Mouse (Mus musculus): ENCODE results near the gene Rb1. TPM values are rescaled to one million over a fixed set of nuclear protein-coding genes. Genes with fewer than 3 reads are reported as not detected.
A peak's percentile ranks its signal among the peaks of the same experiment; 100 is the strongest.

Rb1 gene
- polyA plus RNA-seq, 1 experiment from 2014 or later, result 13.0 TPM

DNA sequence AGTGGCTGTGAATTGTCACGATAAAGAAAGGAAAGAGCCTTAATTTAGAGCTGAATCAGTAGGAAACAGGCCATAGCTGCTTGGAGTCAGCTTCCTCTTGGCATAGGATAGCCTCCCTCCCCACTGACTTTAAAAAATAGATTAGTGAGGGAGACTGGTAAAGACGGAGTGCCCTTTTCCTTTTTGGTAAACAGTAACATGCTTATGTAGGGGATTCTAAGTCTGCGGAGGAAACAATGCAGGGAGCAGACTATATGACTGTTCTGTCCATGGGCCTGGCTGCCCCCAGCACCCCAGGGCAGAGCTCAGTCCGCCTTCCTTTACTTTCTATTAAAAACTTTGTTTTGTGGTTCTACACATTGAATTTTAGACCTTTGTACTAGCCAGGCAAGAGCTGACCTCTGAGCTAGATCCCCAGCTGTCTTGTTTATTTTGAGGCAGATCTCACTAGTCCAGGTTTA, 146.4 kb downstream of the Rb1 start:
- peak overlapping the region; percentile 55; the same call in 1 of the 2 replicates for H3K27ac ChIP-seq (ENCODE audit: low read length)
- no peak overlapping the region for H3K4me2 ChIP-seq (ENCODE audit: low read depth, low read length)
- H3K4me1 ChIP-seq (ENCODE audit: control insufficient read depth, insufficient read depth, low read length), result peaks cover 4% of the 10 kb centered on the region; the same call in 1 of the 2 replicates
- H3K9me3 ChIP-seq (ENCODE audit: control insufficient read depth, low read length), result no peaks in the 10 kb centered on the region
- no peak overlapping the region for H3K9ac ChIP-seq (ENCODE audit: low read depth, low read length)
- peak; percentile 49 for ATAC-seq
- 83% methylated on average over 4 of the region's 4 CpGs for WGBS
- no peaks in the 10 kb centered on the region for H3K27me3 ChIP-seq (replicated peaks; ENCODE audit: control insufficient read depth, insufficient read depth, low read length)
- 0 out of 2 replicates have a peak, but pooled peaks cover under 1% of the 10 kb centered on the region for H3K36me3 ChIP-seq (ENCODE audit: control insufficient read depth, insufficient read depth, low read length)
- no peak overlapping the region for H3K4me3 ChIP-seq (ENCODE audit: low read length)

DNA sequence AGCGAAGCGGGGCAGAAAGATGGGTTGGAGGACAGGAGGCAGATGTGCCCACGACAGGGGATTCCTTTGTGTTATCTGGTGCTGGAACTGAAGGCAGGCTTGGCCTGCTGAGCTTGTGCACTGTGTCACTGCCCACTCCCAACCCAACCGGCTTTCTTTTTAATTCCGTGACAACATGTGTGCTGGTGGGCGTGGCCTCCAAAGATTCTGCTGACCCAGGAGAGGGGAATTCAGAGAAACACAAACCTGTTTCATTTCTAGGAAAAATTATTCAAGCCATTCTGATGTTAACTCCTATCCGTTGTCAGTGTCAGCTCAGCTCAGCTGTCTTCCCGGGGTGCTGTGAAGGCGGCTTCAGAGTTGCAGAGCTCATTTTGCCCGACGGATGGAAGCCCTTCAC, 147.7 kb downstream of the Rb1 start:
- no peak for ATAC-seq
- H3K4me3 ChIP-seq (ENCODE audit: low read length), result no peak overlapping the region
- no peaks in the 10 kb centered on the region for H3K36me3 ChIP-seq (ENCODE audit: control insufficient read depth, insufficient read depth, low read length)
- 87% methylated on average over 11 of the region's 11 CpGs for WGBS
- H3K27ac ChIP-seq (ENCODE audit: low read length), result no peak overlapping the region
- H3K4me2 ChIP-seq (ENCODE audit: low read depth, low read length), result no peak overlapping the region
- H3K27me3 ChIP-seq (replicated peaks; ENCODE audit: control insufficient read depth, insufficient read depth, low read length), result no peaks in the 10 kb centered on the region
- no peaks in the 10 kb centered on the region for H3K9me3 ChIP-seq (ENCODE audit: control insufficient read depth, low read length)
- H3K9ac ChIP-seq (ENCODE audit: low read depth, low read length), result no peak overlapping the region
- peaks cover 4% of the 10 kb centered on the region; the same call in 1 of the 2 replicates for H3K4me1 ChIP-seq (ENCODE audit: control insufficient read depth, insufficient read depth, low read length)

DNA sequence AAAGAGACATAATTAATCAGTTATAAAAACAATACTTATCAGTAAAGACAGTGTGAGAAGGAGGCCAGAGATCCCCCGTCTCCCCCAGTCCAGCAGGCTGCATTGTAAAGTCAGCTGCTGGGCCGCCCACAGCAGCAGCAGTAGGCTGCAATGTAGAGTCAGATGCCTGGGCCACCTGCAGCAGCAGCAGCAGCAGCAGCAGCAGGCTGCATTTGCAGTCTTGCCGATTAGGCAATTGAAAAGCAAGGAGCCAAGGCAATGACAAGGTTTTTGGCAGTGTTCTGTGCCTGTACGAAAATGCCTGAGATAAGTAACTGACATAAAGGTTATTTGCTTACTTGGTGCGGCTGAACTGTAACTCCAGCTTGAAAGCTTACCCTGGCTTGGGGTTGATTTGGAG, 149.4 kb downstream of the Rb1 start:
- Histone ChIP-seq H3K4me3 (ENCODE audit: low read length) (no peak overlapping the region), H3K36me3 (ENCODE audit: control insufficient read depth, insufficient read depth, low read length) (peaks cover 3% of the 10 kb centered on the region; the same call in 1 of the 2 replicates), H3K27ac (ENCODE audit: low read length) (no peak overlapping the region), H3K4me2 (ENCODE audit: low read depth, low read length) (no peak overlapping the region), H3K27me3 (replicated peaks; ENCODE audit: control insufficient read depth, insufficient read depth, low read length) (no peaks in the 10 kb centered on the region), H3K9me3 (ENCODE audit: control insufficient read depth, low read length) (no peaks in the 10 kb centered on the region), H3K4me1 (ENCODE audit: control insufficient read depth, insufficient read depth, low read length) (peaks cover 4% of the 10 kb centered on the region; the same call in 1 of the 2 replicates), H3K9ac (ENCODE audit: low read depth, low read length) (no peak overlapping the region)
- 89% methylated on average over 5 of the region's 5 CpGs for WGBS
- no peak for ATAC-seq

DNA sequence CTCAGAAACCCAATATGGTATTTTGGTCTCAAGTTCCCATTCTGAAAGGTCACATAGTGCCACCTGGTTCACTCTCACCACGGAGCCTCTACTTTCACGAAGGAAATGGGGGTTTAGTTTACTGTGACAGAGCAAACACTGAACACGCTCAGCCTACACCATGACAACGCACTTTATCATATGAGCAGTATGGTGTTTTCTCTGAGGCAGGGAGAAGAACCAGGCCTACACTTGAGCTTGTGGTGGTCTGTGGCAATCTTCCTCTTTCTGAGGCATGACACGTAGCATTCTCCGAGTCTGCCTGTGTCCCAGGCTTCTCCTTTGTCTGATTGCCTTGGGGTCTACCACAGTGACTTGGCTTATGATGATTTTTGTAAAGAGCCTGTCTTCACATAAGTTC, 149.8 kb downstream of the Rb1 start:
- H3K9ac ChIP-seq (ENCODE audit: low read depth, low read length), result no peak overlapping the region
- H3K4me2 ChIP-seq (ENCODE audit: low read depth, low read length), result no peak overlapping the region
- H3K27me3 ChIP-seq (replicated peaks; ENCODE audit: control insufficient read depth, insufficient read depth, low read length), result no peaks in the 10 kb centered on the region
- peaks cover 3% of the 10 kb centered on the region; the same call in 1 of the 2 replicates for H3K36me3 ChIP-seq (ENCODE audit: control insufficient read depth, insufficient read depth, low read length)
- no peak for ATAC-seq
- 81% methylated on average over 6 of the region's 6 CpGs for WGBS
- H3K9me3 ChIP-seq (ENCODE audit: control insufficient read depth, low read length), result no peaks in the 10 kb centered on the region
- H3K4me1 ChIP-seq (ENCODE audit: control insufficient read depth, insufficient read depth, low read length), result peaks cover 4% of the 10 kb centered on the region; the same call in 1 of the 2 replicates
- no peak overlapping the region for H3K4me3 ChIP-seq (ENCODE audit: low read length)
- no peak overlapping the region for H3K27ac ChIP-seq (ENCODE audit: low read length)

DNA sequence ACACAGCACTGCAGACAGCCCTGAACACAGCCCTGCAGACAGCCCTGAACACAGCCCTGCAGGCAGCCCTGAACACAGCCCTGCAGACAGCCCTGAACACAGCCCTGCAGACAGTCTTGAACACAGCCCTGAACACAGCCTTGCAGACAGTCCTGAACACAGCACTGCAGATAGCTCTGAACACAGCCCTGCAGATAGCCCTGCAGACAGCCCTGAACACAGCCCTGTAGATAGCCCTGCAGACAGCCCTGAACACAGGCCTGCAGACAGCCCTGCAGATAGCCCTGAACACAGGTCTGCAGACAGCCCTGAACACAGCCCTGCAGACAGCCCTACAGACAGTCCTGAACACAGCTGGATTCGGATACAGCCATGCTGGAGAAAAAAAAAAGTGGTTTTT, 150.6 kb downstream of the Rb1 start:
- peaks cover 4% of the 10 kb centered on the region for H3K4me1 ChIP-seq (ENCODE audit: control insufficient read depth, insufficient read depth, low read length)
- H3K4me3 ChIP-seq (ENCODE audit: low read length), result no peak overlapping the region
- H3K27me3 ChIP-seq (replicated peaks; ENCODE audit: control insufficient read depth, insufficient read depth, low read length), result no peaks in the 10 kb centered on the region
- no peak overlapping the region for H3K27ac ChIP-seq (ENCODE audit: low read length)
- H3K4me2 ChIP-seq (ENCODE audit: low read depth, low read length), result no peak overlapping the region
- H3K9me3 ChIP-seq (ENCODE audit: control insufficient read depth, low read length), result no peaks in the 10 kb centered on the region
- no peak overlapping the region; the same call in 1 of the 2 replicates for H3K9ac ChIP-seq (ENCODE audit: low read depth, low read length)
- H3K36me3 ChIP-seq (ENCODE audit: control insufficient read depth, insufficient read depth, low read length), result peaks cover 3% of the 10 kb centered on the region; the same call in 1 of the 2 replicates
- 100% methylated on average over 1 of the region's 1 CpGs for WGBS
- no peak for ATAC-seq

DNA sequence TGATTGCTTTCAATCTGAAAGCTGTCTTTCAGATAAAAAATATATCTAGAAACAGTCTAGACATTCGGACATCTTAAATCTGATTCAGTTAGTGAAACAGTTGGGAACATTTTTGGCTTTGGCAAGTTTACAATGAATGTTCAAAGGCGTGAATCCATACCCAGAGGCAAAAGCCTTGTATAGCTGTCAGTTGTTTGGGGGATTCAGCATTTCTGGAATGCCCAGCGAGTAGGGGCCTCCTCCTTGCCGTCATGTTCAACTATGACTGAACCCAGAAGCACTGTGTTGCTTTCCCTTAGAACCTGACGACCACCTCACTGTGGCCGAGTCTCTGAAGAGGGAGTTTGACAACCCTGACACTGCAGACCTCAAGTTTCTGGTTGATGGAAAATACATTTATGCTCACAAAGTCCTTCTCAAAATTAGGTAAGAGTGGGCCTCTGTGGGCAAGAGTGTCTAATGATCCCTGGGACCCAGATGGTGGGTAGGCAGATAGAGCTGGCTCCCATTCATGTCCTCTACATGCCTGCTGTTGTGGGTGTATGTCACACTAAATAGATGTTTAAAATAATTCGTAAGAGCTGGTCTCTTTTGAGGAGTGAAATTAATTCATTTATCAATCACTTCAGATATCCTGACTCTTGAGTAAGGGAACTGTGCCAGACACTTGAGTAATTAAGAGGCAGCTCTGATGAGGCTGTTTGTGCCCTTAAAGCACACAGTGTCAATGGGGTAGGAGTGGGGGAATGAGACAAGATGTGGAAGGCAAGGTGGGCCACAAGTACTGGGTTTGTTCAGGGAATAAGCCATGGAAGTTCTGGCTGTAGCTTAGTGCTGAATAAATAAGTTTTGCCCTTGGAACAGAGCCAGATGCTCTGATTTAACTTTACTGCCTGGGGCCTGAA, 151.3 kb downstream of the Rb1 start:
- H3K27ac ChIP-seq (ENCODE audit: low read length), result no peak overlapping the region
- H3K9me3 ChIP-seq (ENCODE audit: control insufficient read depth, low read length), result no peaks in the 10 kb centered on the region
- no peaks in the 10 kb centered on the region for H3K27me3 ChIP-seq (replicated peaks; ENCODE audit: control insufficient read depth, insufficient read depth, low read length)
- H3K4me1 ChIP-seq (ENCODE audit: control insufficient read depth, insufficient read depth, low read length), result peaks cover 2% of the 10 kb centered on the region
- ATAC-seq, result no peak
- no peak overlapping the region for H3K4me2 ChIP-seq (ENCODE audit: low read depth, low read length)
- no peak overlapping the region; the same call in 1 of the 2 replicates for H3K9ac ChIP-seq (ENCODE audit: low read depth, low read length)
- H3K4me3 ChIP-seq (ENCODE audit: low read length), result no peak overlapping the region
- WGBS, result 77% methylated on average over 7 of the region's 7 CpGs
- peaks cover 3% of the 10 kb centered on the region; the same call in 1 of the 2 replicates for H3K36me3 ChIP-seq (ENCODE audit: control insufficient read depth, insufficient read depth, low read length)

DNA sequence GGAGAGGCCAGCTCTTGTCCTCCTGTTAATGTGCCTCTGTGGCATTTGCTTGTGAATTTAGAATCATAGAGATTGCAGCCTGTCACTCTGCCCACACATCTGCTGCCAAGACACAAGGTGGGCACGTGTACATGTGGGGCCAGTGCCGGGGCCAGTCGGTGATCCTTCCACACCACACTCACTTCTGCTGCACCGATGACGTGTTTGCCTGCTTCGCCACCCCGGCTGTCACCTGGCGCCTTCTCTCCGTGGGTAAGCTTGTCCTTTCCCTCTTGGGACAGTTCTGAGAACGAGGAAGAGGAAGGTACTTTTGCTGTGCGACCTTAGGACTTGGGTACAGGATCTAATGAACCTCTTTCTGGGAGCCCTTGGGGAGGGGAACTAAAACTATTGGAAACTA, 152.0 kb downstream of the Rb1 start:
- Histone ChIP-seq H3K36me3 (ENCODE audit: control insufficient read depth, insufficient read depth, low read length) (peaks cover 3% of the 10 kb centered on the region; the same call in 1 of the 2 replicates), H3K9me3 (ENCODE audit: control insufficient read depth, low read length) (no peaks in the 10 kb centered on the region), H3K9ac (ENCODE audit: low read depth, low read length) (no peak overlapping the region), H3K4me2 (ENCODE audit: low read depth, low read length) (no peak overlapping the region), H3K4me3 (ENCODE audit: low read length) (no peak overlapping the region), H3K27ac (ENCODE audit: low read length) (no peak overlapping the region), H3K4me1 (ENCODE audit: control insufficient read depth, insufficient read depth, low read length) (no peaks in the 10 kb centered on the region; the same call in 1 of the 2 replicates), H3K27me3 (replicated peaks; ENCODE audit: control insufficient read depth, insufficient read depth, low read length) (no peaks in the 10 kb centered on the region)
- WGBS, result 89% methylated on average over 11 of the region's 11 CpGs
- no peak for ATAC-seq

DNA sequence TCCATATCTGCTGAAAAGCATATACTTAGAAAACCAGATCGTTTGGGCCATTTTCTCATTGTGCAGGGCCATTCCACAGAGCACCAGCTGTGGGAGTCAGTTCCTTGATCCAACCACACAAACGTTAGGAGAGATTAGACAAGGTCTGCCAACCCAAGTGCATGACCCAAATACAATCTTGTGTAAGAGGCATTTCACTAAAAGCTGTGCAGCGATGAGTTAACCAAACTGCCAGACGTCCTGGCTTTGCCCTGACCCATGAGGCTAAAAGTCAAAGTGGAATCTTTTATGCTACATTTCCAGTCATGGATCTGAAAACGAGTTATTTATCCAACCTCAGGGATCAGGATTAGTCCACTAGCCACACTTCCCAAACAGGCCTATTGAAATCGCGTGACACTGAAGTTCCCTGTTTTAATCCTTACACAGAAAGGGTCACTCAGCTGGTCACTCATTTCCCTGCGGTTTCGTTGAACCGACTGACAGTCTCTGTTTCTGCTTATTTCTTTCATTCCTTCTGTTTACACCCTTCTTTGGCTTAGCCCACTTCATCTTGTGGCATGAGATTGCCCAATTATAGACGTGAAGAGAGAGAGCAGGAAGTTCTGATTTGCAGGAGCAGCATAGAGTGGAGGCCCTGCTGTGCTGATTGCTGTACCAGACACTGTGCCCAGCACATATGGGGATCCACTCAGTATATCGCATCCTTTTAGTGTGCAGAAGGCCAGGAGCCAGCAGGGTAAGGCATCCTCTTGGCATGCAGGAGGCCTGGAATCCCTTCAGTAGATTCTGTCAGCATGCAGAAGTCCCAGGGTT, 153.2 kb downstream of the Rb1 start:
- no peaks in the 10 kb centered on the region for H3K27me3 ChIP-seq (replicated peaks; ENCODE audit: control insufficient read depth, insufficient read depth, low read length)
- 81% methylated on average over 12 of the region's 12 CpGs for WGBS
- H3K4me1 ChIP-seq (ENCODE audit: control insufficient read depth, insufficient read depth, low read length), result no peaks in the 10 kb centered on the region; the same call in 1 of the 2 replicates
- H3K27ac ChIP-seq (ENCODE audit: low read length), result no peak overlapping the region
- no peaks in the 10 kb centered on the region for H3K9me3 ChIP-seq (ENCODE audit: control insufficient read depth, low read length)
- no peak overlapping the region for H3K4me2 ChIP-seq (ENCODE audit: low read depth, low read length)
- H3K4me3 ChIP-seq (ENCODE audit: low read length), result no peak overlapping the region
- peaks cover 8% of the 10 kb centered on the region for H3K36me3 ChIP-seq (ENCODE audit: control insufficient read depth, insufficient read depth, low read length)
- H3K9ac ChIP-seq (ENCODE audit: low read depth, low read length), result no peak overlapping the region
- no peak; the same call in 1 of the 2 replicates for ATAC-seq

All from intestine, embryonic 16.5 days (tissue).